Mouse (Mus musculus) B cell, adult 2 months (primary cell): ENCODE results near the gene Ly6f.

Source experiments
- DNase-seq, 2 experiments: peaks; one replicate each; pipeline ENCODE4 v3.0.0; 2022

Gene Ly6f

GRCm38 (mm10) chr15:75320104-75320503 lies 51.9 kb downstream of the Ly6f start:
- no peak for DNase-seq
